Mouse (Mus musculus): ENCODE data around the gene Atg10.

- no peak for TF ChIP-seq EP300 (IDR thresholded peaks at IDR 0.05; ENCODE audit: low read depth)
- no peak for TF ChIP-seq CTCF (IDR thresholded peaks at IDR 0.05; ENCODE audit: low read depth)
These were observed 61.3 kb downstream of the Atg10 start for GRCm38 (mm10) chr13:91162452-91162851.
